Mouse (Mus musculus) Patski (cell line): ENCODE measurements at regions not wholly inside any gene's neighbourhood (a gene's known extent, or its start where the extent isn't known, plus 50 kb on each side); places are given as distances from the start of the nearest gene placed in this dataset.

Experiments
- ATAC-seq: fragments of 100-300 bp; one replicate; pipeline ENCODE4 v1.8.0; 2021
- CTCF ChIA-PET: fragments of 350-600 bp; sonication (Branson Sonifier 250); formaldehyde crosslinking; loops from one replicate; lab custom pipeline; 2022; ENCODE audit warnings: inconsistent platforms; lab: Charles Lee
- POLR2A ChIA-PET: fragments of 350-600 bp; sonication (Branson Sonifier 250); formaldehyde crosslinking; loops from one replicate; lab custom pipeline; 2022; ENCODE audit warnings: antibody characterized with exemption, inconsistent platforms; lab: Charles Lee
- DNase-seq: peaks from one replicate; pipeline ENCODE4 v3.0.0-alpha.2; 2011; ENCODE audit warnings: low read depth, low spot score
- H3K27me3 ChIP-seq: fragments of 371-371 bp; one replicate; pipeline ENCODE4 v1.5.1; 2021
- CTCF ChIP-seq: fragments of 100-300 bp; IDR thresholded peaks from one replicate; pipeline ENCODE4 v1.5.1; 2021
- in situ Hi-C: fragments of 300-500 bp; cut with MboI; formaldehyde crosslinking; loops from 3 replicates; pipeline ENCODE4 v1.11.1; 2018; ENCODE audit warnings: low pct_unique_long_range_greater_than_20kb, mixed read lengths

GRCm38 (mm10) chr15:24530065-24530464 lies 883.5 kb downstream of the Basp1 start:
- POLR2A ChIA-PET, result no interaction called here
- no peak for ATAC-seq
- H3K27me3 ChIP-seq, result no peaks in the 10 kb centered on the region
- CTCF ChIA-PET, result interaction anchor here (1.3 kb wide), 1 partner anchor 13 kb away, joined by 3 read pairs; no protein-coding TSS in a partner anchor
- no peak for DNase-seq
- in situ Hi-C loops, result no loop called here
- TF ChIP-seq CTCF, result no peak

GRCm38 (mm10) chr15:24527379-24527778 lies 886.2 kb downstream of the Basp1 start:
- no peak for ATAC-seq
- no peak for TF ChIP-seq CTCF

GRCm38 (mm10) chr15:24513926-24514325 lies 899.6 kb downstream of the Basp1 start:
- in situ Hi-C loops, result no loop called here
- no peaks in the 10 kb centered on the region for H3K27me3 ChIP-seq
- no peak for ATAC-seq
- ChIA-PET CTCF (no interaction called here), POLR2A (no interaction called here)
- TF ChIP-seq CTCF, result no peak
- DNase-seq, result no peak

More at GRCm38 (mm10) chr15:24527379-24527778, 886.2 kb downstream of the Basp1 start:
- no peak for DNase-seq
- POLR2A ChIA-PET, result no interaction called here
- H3K27me3 ChIP-seq, result no peaks in the 10 kb centered on the region
- in situ Hi-C loops, result no loop called here
- CTCF ChIA-PET, result no interaction called here

- CTCF ChIA-PET, result no interaction called here
- no peak for TF ChIP-seq CTCF
- no peaks in the 10 kb centered on the region for H3K27me3 ChIP-seq
- in situ Hi-C loops, result no loop called here
- ATAC-seq (no peak), DNase-seq (no peak)
- POLR2A ChIA-PET, result no interaction called here
Observed at GRCm38 (mm10) chr15:24501907-24502559, 911.5 kb downstream of the Basp1 start.

GRCm38 (mm10) chr15:24486235-24486634 lies 927.3 kb downstream of the Basp1 start:
- ATAC-seq (no peak), DNase-seq (no peak)
- no peak for TF ChIP-seq CTCF
- POLR2A ChIA-PET, result no interaction called here
- in situ Hi-C loops, result no loop called here
- CTCF ChIA-PET, result no interaction called here
- no peaks in the 10 kb centered on the region for H3K27me3 ChIP-seq

GRCm38 (mm10) chr15:24468239-24468638 lies 945.3 kb downstream of the Basp1 start:
- ChIA-PET CTCF (no interaction called here), POLR2A (no interaction called here)
- DNase-seq (no peak), ATAC-seq (no peak)
- in situ Hi-C loops, result no loop called here
- no peak for TF ChIP-seq CTCF
- no peaks in the 10 kb centered on the region for H3K27me3 ChIP-seq

- CTCF ChIA-PET, result no interaction called here
- no peak for ATAC-seq
- H3K27me3 ChIP-seq, result no peaks in the 10 kb centered on the region
- in situ Hi-C loops, result no loop called here
- DNase-seq, result no peak
- POLR2A ChIA-PET, result no interaction called here
- TF ChIP-seq CTCF, result no peak
Observed at GRCm38 (mm10) chr15:24457726-24458125, 955.8 kb downstream of the Basp1 start.

- in situ Hi-C loops, result no loop called here
- DNase-seq (no peak), ATAC-seq (no peak)
- TF ChIP-seq CTCF, result no peak
- no peaks in the 10 kb centered on the region for H3K27me3 ChIP-seq
- ChIA-PET CTCF (interaction anchor here (0.6 kb wide), 1 partner anchor 537 kb away, joined by 3 read pairs; no protein-coding TSS in a partner anchor), POLR2A (interaction anchor here (0.6 kb wide), 1 partner anchor 959 kb away, joined by 8 read pairs; no protein-coding TSS in a partner anchor)
Observed at GRCm38 (mm10) chr15:24433083-24433482, 980.5 kb downstream of the Basp1 start.

- ChIA-PET POLR2A (no interaction called here), CTCF (interaction anchor here (1.0 kb wide), 1 partner anchor 10 kb away, joined by 3 read pairs; no protein-coding TSS in a partner anchor)
- no peak for ATAC-seq
- DNase-seq, result no peak
- no peaks in the 10 kb centered on the region for H3K27me3 ChIP-seq
- in situ Hi-C loops, result no loop called here
- no peak for TF ChIP-seq CTCF
Observed at GRCm38 (mm10) chr15:24429154-24429553, 984.4 kb downstream of the Basp1 start.

- no peaks in the 10 kb centered on the region for H3K27me3 ChIP-seq
- ChIA-PET POLR2A (no interaction called here), CTCF (no interaction called here)
- in situ Hi-C loops, result no loop called here
- TF ChIP-seq CTCF, result no peak
- DNase-seq (no peak), ATAC-seq (no peak)
Observed at GRCm38 (mm10) chr15:24422333-24422942, 991.1 kb downstream of the Basp1 start.

- POLR2A ChIA-PET, result interaction anchor here (0.6 kb wide), 1 partner anchor 256 kb away, joined by 5 read pairs; no protein-coding TSS in a partner anchor
- DNase-seq, result no peak
- in situ Hi-C loops, result no loop called here
Observed at GRCm38 (mm10) chr15:24419736-24420135, 993.8 kb downstream of the Basp1 start.

More at GRCm38 (mm10) chr15:24419736-24420135, 993.8 kb downstream of the Basp1 start:
- ATAC-seq, result no peak
- CTCF ChIA-PET, result no interaction called here
- H3K27me3 ChIP-seq, result no peaks in the 10 kb centered on the region
- TF ChIP-seq CTCF, result no peak
